Mouse (Mus musculus) erythroblast, embryonic 14.5 days (primary cell): ENCODE results near the gene Myo18a.

Experiments
- GATA1 ChIP-seq: IDR thresholded peaks from 2 replicates; pipeline ENCODE4 v1.6.1; 2012; ENCODE audit warnings: low read length, inconsistent platforms, mixed read lengths
- TAL1 ChIP-seq: IDR thresholded peaks from 3 replicates; pipeline ENCODE4 v1.6.1; 2012; ENCODE audit warnings: low read length, inconsistent platforms, mixed read lengths

- no peak for TF ChIP-seq GATA1
- TF ChIP-seq TAL1, result no peak
Measured at GRCm38 (mm10) chr11:77822781-77823180, 59.7 kb downstream of the Myo18a start.
